Mouse (Mus musculus) erythroblast, adult 5-6 weeks (primary cell): Measurements from ENCODE around the gene Bptf. TPM values are rescaled to one million over a fixed set of nuclear protein-coding genes. Genes with fewer than 3 reads are reported as not detected.
"Not testable (repeated sequence)": the region's sequence is repeated elsewhere in the genome, so short reads cannot be mapped to it uniquely, and the experiment has no call there.

Experiments used
- ATAC-seq: replicated peaks from 2 replicates; pipeline ENCODE4 v1.8.0; 2016; ENCODE audit warnings: moderate number of reproducible peaks, mild to moderate bottlenecking, moderate TSS enrichment, inconsistent platforms; ENCODE audit not compliant: poor library complexity, low FRiP score, severe bottlenecking
- total RNA-seq, 2 experiments: library from RNA; stranded (forward) in 1 of 2; stranded (reverse) in 1 of 2; fragments of 150-400 nt in 1 of 2; fragments of 200-764, 138-1000 nt in 1 of 2; gene quantifications; 2 replicates each; pipeline versions ENCODE4 v1.2.3 to v1.2.4; 2015 to 2017; ENCODE audit warnings: low replicate concordance in 2 of 2

Gene Bptf
- total RNA-seq, 2 experiments from 2014 or later = 30.4 to 34.2 TPM

- no peak for ATAC-seq
These were observed 131.9 kb downstream of the Bptf start for GRCm38 (mm10) chr11:106999949-107000513.

- peak; percentile 92 for ATAC-seq
These were observed 132.6 kb downstream of the Bptf start, which contains the start of gene Kpna2 for GRCm38 (mm10) chr11:106999151-106999948. Gene Kpna2, minus strand, starts transcription at chr11:106999541.

- peak; percentile 37 for ATAC-seq
These were observed 133.2 kb downstream of the Bptf start for GRCm38 (mm10) chr11:106998651-106999150.

GRCm38 (mm10) chr11:106997976-106998375 is 134.0 kb downstream of the Bptf start:
- no peak for ATAC-seq

- not testable (repeated sequence) for ATAC-seq
These were observed 135.4 kb downstream of the Bptf start for GRCm38 (mm10) chr11:106996492-106996891.

GRCm38 (mm10) chr11:106994246-106995085 is 137.5 kb downstream of the Bptf start:
- peak; percentile 36; the same call in 1 of the 2 replicates for ATAC-seq

- ATAC-seq = no peak
These were observed 144.5 kb downstream of the Bptf start for GRCm38 (mm10) chr11:106987384-106987783.

GRCm38 (mm10) chr11:106985979-106986604 is 145.8 kb downstream of the Bptf start:
- not testable (repeated sequence) for ATAC-seq

Other genes with a start within 250 kb of the Bptf start
- gene Smurf2, start 211.4 kb downstream of the Bptf start, total RNA-seq (2015; ENCODE audit: low replicate concordance) = 4.4 and 6.9 TPM in 2 replicates
- 7.7 and 8.5 TPM in 2 replicates for gene Smurf2, start 211.4 kb downstream of the Bptf start, total RNA-seq (2017; ENCODE audit: low replicate concordance)
- gene Kpna2, start 132.6 kb downstream of the Bptf start, total RNA-seq (2015; ENCODE audit: low replicate concordance) = 125 and 127 TPM in 2 replicates
- 63.3 and 88.5 TPM in 2 replicates for gene Kpna2, start 132.6 kb downstream of the Bptf start, total RNA-seq (2017; ENCODE audit: low replicate concordance)
- gene 1810010H24Rik, start 106.4 kb downstream of the Bptf start, total RNA-seq (2015; ENCODE audit: low replicate concordance) = 1.3 TPM in 1 of 2 replicates, not detected in the other
- gene 1810010H24Rik, start 106.4 kb downstream of the Bptf start, total RNA-seq (2017; ENCODE audit: low replicate concordance) = not detected in 2 replicates
- 10.2 and 18.6 TPM in 2 replicates for gene Nol11, start 57.3 kb upstream of the Bptf start, total RNA-seq (2015; ENCODE audit: low replicate concordance)
- 9.9 and 10.7 TPM in 2 replicates for gene Nol11, start 57.3 kb upstream of the Bptf start, total RNA-seq (2017; ENCODE audit: low replicate concordance)